Mouse (Mus musculus) limb, embryonic 11.5 days (tissue): ENCODE measurements around the gene Bank1. TPM values are rescaled to one million over a fixed set of nuclear protein-coding genes. Genes with fewer than 3 reads are reported as not detected.

Source experiments
- ATAC-seq: fragments of 200-750 bp; cut with Nextera tagmentation; 2 replicates; pipeline ENCODE4 v1.8.0; 2017; ENCODE audit warnings: low read depth; ENCODE audit not compliant: insufficient number of reproducible peaks, low FRiP score, low TSS enrichment
- DNase-seq: peaks from one replicate; pipeline ENCODE4 v3.0.0-alpha.2; 2015; ENCODE audit warnings: low spot score
- H3K27ac ChIP-seq: fragments of 300-500 bp; sonication (generic); replicated peaks from 2 replicates; pipeline ENCODE4 v1.5.1; 2014; ENCODE audit warnings: low read depth, mild to moderate bottlenecking, low read length
- H3K27me3 ChIP-seq: fragments of 300-500 bp; sonication (generic); 2 replicates; pipeline ENCODE4 v1.6.1; 2014; ENCODE audit warnings: mild to moderate bottlenecking, low read length, mixed read lengths; ENCODE audit not compliant: control insufficient read depth, insufficient read depth
- H3K36me3 ChIP-seq: fragments of 300-500 bp; sonication (generic); 2 replicates; pipeline ENCODE4 v1.6.1; 2014; ENCODE audit warnings: mild to moderate bottlenecking, low read length, moderate library complexity, mixed read lengths; ENCODE audit not compliant: control insufficient read depth, insufficient read depth
- H3K4me1 ChIP-seq: fragments of 300-500 bp; sonication (generic); 2 replicates; pipeline ENCODE4 v1.6.1; 2014; ENCODE audit warnings: low read length, mixed read lengths; ENCODE audit not compliant: control insufficient read depth, insufficient read depth
- H3K4me2 ChIP-seq: fragments of 300-500 bp; sonication (generic); 2 replicates; pipeline ENCODE4 v1.6.1; 2014; ENCODE audit warnings: low read depth, mild to moderate bottlenecking, moderate library complexity; ENCODE audit not compliant: severe bottlenecking
- H3K4me3 ChIP-seq: fragments of 300-500 bp; sonication (generic); 2 replicates; pipeline ENCODE4 v1.5.1; 2014; ENCODE audit warnings: low read depth, low read length
- H3K9ac ChIP-seq: fragments of 300-500 bp; sonication (generic); 2 replicates; pipeline ENCODE4 v1.6.1; 2014; ENCODE audit warnings: mild to moderate bottlenecking, low read length
- H3K9me3 ChIP-seq: fragments of 300-500 bp; sonication (generic); 2 replicates; pipeline ENCODE4 v1.6.1; 2016; ENCODE audit warnings: low read length; ENCODE audit not compliant: control insufficient read depth
- WGBS: fragments of 180-500 bp; shearing (Covaris S2); extraction: QIAGEN DNeasy Blood & Tissue Kit; methylation state at CpG from one replicate; pipeline ENCODE4 v1.1.7; 2014; 5-methylcytosine and 5-hydroxymethylcytosine counted together
- polyA plus RNA-seq: library from polyadenylated mRNA; unstranded; fragments of >200 nt; fragmentation: Nextera tagmentation; extraction: Ambion mirVana; gene quantifications from 2 replicates; pipeline ENCODE4 v1.2.1, GENCODE M21; 2014

Bank1 gene
- polyA plus RNA-seq, 1 experiment from 2014 or later = 0.33 TPM

GRCm38 (mm10) chr3:136166033-136166361 is 159.9 kb downstream of the Bank1 start:
- 91% methylated on average over 2 of the region's 2 CpGs for WGBS
- H3K27me3 ChIP-seq = no peaks in the 10 kb centered on the region
- no peak for ATAC-seq

GRCm38 (mm10) chr3:136165167-136166032 is 160.5 kb downstream of the Bank1 start:
- no peak overlapping the region for H3K4me2 ChIP-seq
- H3K27ac ChIP-seq = no peak overlapping the region
- no peak for ATAC-seq
- no peaks in the 10 kb centered on the region for H3K36me3 ChIP-seq
- WGBS = 88% methylated on average over 7 of the region's 7 CpGs
- H3K9ac ChIP-seq = no peak overlapping the region
- no peaks in the 10 kb centered on the region for H3K27me3 ChIP-seq
- no peaks in the 10 kb centered on the region for H3K9me3 ChIP-seq
- H3K4me1 ChIP-seq = no peaks in the 10 kb centered on the region
- H3K4me3 ChIP-seq = no peak overlapping the region
- DNase-seq = no peak

More at GRCm38 (mm10) chr3:136166033-136166361, 159.9 kb downstream of the Bank1 start:
- Histone ChIP-seq H3K36me3 (no peaks in the 10 kb centered on the region), H3K9me3 (no peaks in the 10 kb centered on the region), H3K4me3 (no peak overlapping the region), H3K9ac (no peak overlapping the region), H3K4me1 (no peaks in the 10 kb centered on the region), H3K4me2 (no peak overlapping the region), H3K27ac (no peak overlapping the region)
- DNase-seq = no peak

GRCm38 (mm10) chr3:136158059-136158458 is 167.8 kb downstream of the Bank1 start:
- H3K4me2 ChIP-seq = no peak overlapping the region
- ATAC-seq = no peak
- DNase-seq = no peak
- no peaks in the 10 kb centered on the region for H3K36me3 ChIP-seq
- H3K4me3 ChIP-seq = no peak overlapping the region
- no peaks in the 10 kb centered on the region for H3K27me3 ChIP-seq
- whole genome bisulfite sequencing = 57% methylated on average over 2 of the region's 2 CpGs
- no peak overlapping the region for H3K9ac ChIP-seq
- no peaks in the 10 kb centered on the region for H3K4me1 ChIP-seq
- no peaks in the 10 kb centered on the region for H3K9me3 ChIP-seq
- no peak overlapping the region for H3K27ac ChIP-seq

GRCm38 (mm10) chr3:136155555-136155954 is 170.3 kb downstream of the Bank1 start:
- Histone ChIP-seq H3K4me1 (no peaks in the 10 kb centered on the region), H3K4me3 (no peak overlapping the region), H3K36me3 (no peaks in the 10 kb centered on the region), H3K4me2 (no peak overlapping the region), H3K9ac (no peak overlapping the region), H3K27ac (no peak overlapping the region), H3K27me3 (no peaks in the 10 kb centered on the region), H3K9me3 (no peaks in the 10 kb centered on the region)
- 67% methylated on average over 1 of the region's 1 CpGs for WGBS
- DNase-seq = no peak
- ATAC-seq = no peak

GRCm38 (mm10) chr3:136150886-136151285 is 175.0 kb downstream of the Bank1 start:
- Histone ChIP-seq H3K4me3 (no peak overlapping the region), H3K4me2 (no peak overlapping the region), H3K36me3 (no peaks in the 10 kb centered on the region), H3K27ac (no peak overlapping the region), H3K9ac (no peak overlapping the region), H3K27me3 (no peaks in the 10 kb centered on the region), H3K9me3 (no peaks in the 10 kb centered on the region), H3K4me1 (no peaks in the 10 kb centered on the region)
- 81% methylated on average over 3 of the region's 3 CpGs for WGBS
- no peak for ATAC-seq
- no peak for DNase-seq

- no peaks in the 10 kb centered on the region for H3K9me3 ChIP-seq
- no peak for DNase-seq
These were observed 178.7 kb downstream of the Bank1 start for GRCm38 (mm10) chr3:136147166-136147565.

GRCm38 (mm10) chr3:136132013-136132412 is 193.9 kb downstream of the Bank1 start:
- no peak overlapping the region for H3K4me2 ChIP-seq
- no peak for DNase-seq
- no peak overlapping the region for H3K27ac ChIP-seq
- H3K9ac ChIP-seq = no peak overlapping the region
- no peaks in the 10 kb centered on the region for H3K27me3 ChIP-seq
- no peaks in the 10 kb centered on the region for H3K9me3 ChIP-seq
- no peak for ATAC-seq
- WGBS = 80% methylated on average over 3 of the region's 3 CpGs
- H3K36me3 ChIP-seq = no peaks in the 10 kb centered on the region
- H3K4me1 ChIP-seq = no peaks in the 10 kb centered on the region
- H3K4me3 ChIP-seq = no peak overlapping the region

More at GRCm38 (mm10) chr3:136147166-136147565, 178.7 kb downstream of the Bank1 start:
- H3K4me1 ChIP-seq = no peaks in the 10 kb centered on the region
- H3K9ac ChIP-seq = no peak overlapping the region
- ATAC-seq = no peak
- H3K4me2 ChIP-seq = no peak overlapping the region
- no peak overlapping the region for H3K27ac ChIP-seq
- no peak overlapping the region for H3K4me3 ChIP-seq
- H3K36me3 ChIP-seq = no peaks in the 10 kb centered on the region
- no peaks in the 10 kb centered on the region for H3K27me3 ChIP-seq
- 87% methylated on average over 2 of the region's 2 CpGs for WGBS

- Histone ChIP-seq H3K4me3 (no peak overlapping the region), H3K36me3 (no peaks in the 10 kb centered on the region), H3K4me2 (no peak overlapping the region), H3K4me1 (no peaks in the 10 kb centered on the region), H3K27me3 (no peaks in the 10 kb centered on the region), H3K9me3 (no peaks in the 10 kb centered on the region), H3K9ac (no peak overlapping the region), H3K27ac (no peak overlapping the region)
- no peak for DNase-seq
- WGBS = 87% methylated on average over 5 of the region's 5 CpGs
- ATAC-seq = no peak
These were observed 210.2 kb downstream of the Bank1 start for GRCm38 (mm10) chr3:136115478-136116215.
